Mouse (Mus musculus) lung, adult 10 weeks (tissue): ENCODE results near the gene Gp5. TPM values are rescaled to one million over a fixed set of nuclear protein-coding genes. Genes with fewer than 3 reads are reported as not detected.

Experiments used
- polyA plus RNA-seq: library from polyadenylated mRNA; stranded (reverse); fragments of 350-450 nt; fragmentation: Illumina TruSeq; extraction: RNeasy Lipid Tissue Mini Kit (QIAGEN cat#74804); gene quantifications from one replicate; pipeline ENCODE4 v1.2.3, GENCODE M21; 2014; ENCODE audit warnings: low read depth, low replicate concordance; ENCODE audit not compliant: insufficient read depth

The Gp5 gene
- 0.95 TPM for polyA plus RNA-seq

DNA sequence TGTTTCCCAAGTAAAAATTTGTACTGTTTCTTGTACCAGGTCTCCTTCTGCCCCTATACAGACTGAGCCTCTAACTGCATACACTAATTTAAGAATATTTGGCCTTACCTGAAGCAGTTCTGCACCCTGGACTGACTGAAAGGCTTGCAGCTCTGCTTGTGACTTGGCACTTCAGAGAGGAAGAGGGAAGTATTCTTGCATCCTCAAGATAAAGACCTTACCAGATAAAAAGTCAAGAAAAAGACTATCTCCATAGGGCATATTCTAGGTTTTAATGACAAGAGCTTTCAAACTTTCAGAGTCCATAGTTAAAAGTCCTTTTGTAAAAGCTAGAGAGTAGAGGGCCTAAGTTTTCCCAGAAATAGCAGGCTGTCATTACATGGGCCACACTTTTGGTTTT, at the start of gene Gp5:
Gp5 (minus strand) TSS at position 133 of the 400 bp plus-strand sequence.

DNA sequence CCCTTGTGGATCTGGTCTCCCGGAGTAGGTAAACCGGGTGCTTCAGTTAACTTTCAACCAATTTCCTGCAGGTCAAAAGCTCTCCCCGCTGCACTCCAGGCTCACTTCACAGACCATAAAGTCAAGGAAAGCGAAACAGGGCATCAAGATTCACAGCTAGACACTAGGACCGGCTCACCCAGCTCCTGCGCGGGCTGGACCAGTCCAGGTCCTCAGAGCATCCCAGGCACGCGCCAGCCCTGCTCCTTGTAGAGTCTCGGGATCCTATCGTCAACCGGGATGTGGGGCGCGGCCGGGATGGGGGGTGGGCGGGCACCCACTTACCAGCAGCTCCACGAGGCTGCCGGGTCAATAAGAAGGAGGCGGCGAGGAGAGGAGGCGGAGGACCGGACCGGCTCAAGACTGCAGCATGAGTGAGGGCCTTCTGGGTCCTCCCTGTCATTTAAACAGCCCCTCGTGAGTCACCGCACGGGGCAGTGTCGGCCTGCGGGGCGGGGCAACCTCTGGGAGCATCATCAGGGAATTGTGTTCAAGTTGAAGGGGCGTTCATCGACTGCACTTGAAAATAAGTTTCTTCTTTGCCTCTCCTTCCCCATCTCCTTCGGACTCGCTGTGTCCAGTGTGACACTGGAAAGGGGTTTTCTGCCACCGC, 27.6 kb downstream of the Gp5 start, which contains the start of gene Lrrc15:
Lrrc15 (minus strand) TSS at position 413 of the 652 bp plus-strand sequence.

DNA sequence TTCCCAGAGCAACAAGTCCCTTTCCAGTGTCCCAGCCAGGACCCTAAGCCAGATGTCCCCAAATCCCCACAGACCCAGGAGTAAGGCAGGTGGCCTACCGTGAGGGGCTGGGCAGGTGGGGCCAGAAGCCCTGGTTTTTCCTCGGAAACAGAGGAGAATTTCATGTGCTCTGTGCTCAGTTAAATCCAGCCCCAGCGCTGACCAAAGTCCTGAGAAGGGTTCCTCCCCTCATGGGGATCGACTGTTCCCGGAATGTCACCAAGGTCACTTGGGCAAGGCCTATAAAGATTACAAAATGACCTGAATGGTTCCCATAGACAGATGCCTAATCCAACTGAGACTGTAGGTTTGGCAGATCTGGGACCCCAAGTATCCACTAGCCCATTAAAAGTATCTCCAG, 43.2 kb downstream of the Gp5 start, which contains the start of gene Cpn2:
Cpn2 (minus strand) TSS at position 141 of the 400 bp plus-strand sequence.

Other genes with a start within 250 kb of the Gp5 start
- gene Hes1, start 246.4 kb downstream of the Gp5 start, polyA plus RNA-seq, result 74.4 TPM
- gene Cpn2, start 43.3 kb downstream of the Gp5 start, polyA plus RNA-seq, result 0.12 TPM
- gene Lrrc15, start 27.5 kb downstream of the Gp5 start, polyA plus RNA-seq, result not detected
- gene Atp13a3, start 95.2 kb upstream of the Gp5 start, polyA plus RNA-seq, result 25.7 TPM
- 12.2 TPM for gene Tmem44, start 240.1 kb upstream of the Gp5 start, polyA plus RNA-seq